20 mouse cellular contexts compared by ENCODE assay signal in the genomic region with DNA sequence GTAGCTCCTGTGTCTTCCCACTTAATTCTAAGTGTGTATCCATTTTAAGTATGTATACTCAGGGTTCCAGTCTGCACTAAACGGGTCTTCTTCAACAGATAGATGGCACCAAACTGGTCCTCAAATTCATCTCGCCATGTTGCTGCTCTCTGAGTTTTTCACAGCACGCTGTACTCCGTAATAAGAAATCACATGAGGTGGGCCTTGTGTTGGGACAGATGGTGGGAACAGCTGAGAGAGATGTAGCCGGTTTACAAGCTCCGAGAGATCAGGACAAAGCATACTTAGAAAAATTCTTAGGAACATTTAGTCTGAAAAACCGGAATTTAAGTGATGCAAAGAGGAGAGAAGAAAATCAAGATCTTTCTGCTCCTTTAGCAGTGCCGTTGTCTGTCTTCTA.
DNase-seq lines count a peak whose midpoint lies in the region; ATAC-seq and TF ChIP-seq lines count a peak whose summit lies in the region.
"Had no signal": no experiment of that assay in that cellular context is flagged by ENCODE, and none has a peak within 500 bp of the region (broad histone marks: within the 10 kb centered on the region; RNA-seq: fewer than 3 reads in every experiment).

No protein-coding gene starts in this region.

- TF ChIP-seq CTCF in hindbrain, postnatal 0 days (IDR thresholded peaks at IDR 0.05; ENCODE audit: low read depth), result no peak

- H3K9ac ChIP-seq in hindbrain, postnatal 0 days (replicated peaks; ENCODE audit: low read length), result no peak overlapping the region
- no peak overlapping the region for H3K9ac ChIP-seq in hindbrain, embryonic 11.5 days (ENCODE audit: low read depth, low read length)
- no peak overlapping the region for H3K9ac ChIP-seq in hindbrain, embryonic 13.5 days
- H3K9ac ChIP-seq: heart, embryonic 13.5 days; liver, embryonic 12.5 days; lung, embryonic 15.5 days had no signal

- WGBS in hindbrain, postnatal 0 days, result 78% methylated on average over 8 of the region's 8 CpGs
- 89% methylated on average over 8 of the region's 8 CpGs for WGBS in hindbrain, embryonic 11.5 days
- WGBS in hindbrain, embryonic 13.5 days, result 91% methylated on average over 8 of the region's 8 CpGs

- H3K36me3 ChIP-seq in hindbrain, postnatal 0 days (ENCODE audit: insufficient read depth, low read length), result no peaks in the 10 kb centered on the region
- H3K36me3 ChIP-seq in hindbrain, embryonic 11.5 days (ENCODE audit: control insufficient read depth, insufficient read depth, low read length), result no peaks in the 10 kb centered on the region
- peaks cover 6% of the 10 kb centered on the region for H3K36me3 ChIP-seq in hindbrain, embryonic 13.5 days
- H3K36me3 ChIP-seq: embryonic facial prominence, embryonic 10.5 days; heart, embryonic 13.5 days; liver, embryonic 12.5 days; lung, embryonic 15.5 days had no signal

- no peaks in the 10 kb centered on the region for H3K4me1 ChIP-seq in hindbrain, postnatal 0 days (ENCODE audit: insufficient read depth, low read length)
- H3K4me1 ChIP-seq in hindbrain, embryonic 11.5 days (replicated peaks; ENCODE audit: control insufficient read depth, insufficient read depth, low read length), result no peaks in the 10 kb centered on the region
- H3K4me1 ChIP-seq in hindbrain, embryonic 13.5 days (replicated peaks), result no peaks in the 10 kb centered on the region
- H3K4me1 ChIP-seq: embryonic facial prominence, embryonic 10.5 days; heart, embryonic 13.5 days; liver, embryonic 12.5 days; lung, embryonic 15.5 days had no signal

- H3K27me3 ChIP-seq in hindbrain, postnatal 0 days (ENCODE audit: insufficient read depth, low read length), result no peaks in the 10 kb centered on the region
- no peaks in the 10 kb centered on the region for H3K27me3 ChIP-seq in hindbrain, embryonic 11.5 days (ENCODE audit: control insufficient read depth, insufficient read depth, low read length)
- H3K27me3 ChIP-seq in hindbrain, embryonic 13.5 days, result no peaks in the 10 kb centered on the region
- H3K27me3 ChIP-seq: heart, embryonic 13.5 days; liver, embryonic 12.5 days; lung, embryonic 15.5 days had no signal

- DNase-seq in hindbrain, postnatal 0 days (ENCODE audit: low spot score), result peak; percentile 20
- no peak for DNase-seq in hindbrain, embryonic 11.5 days (ENCODE audit: low spot score)
- DNase-seq in right cerebral cortex, postnatal 10 days (ENCODE audit: low spot score in 2 of 2), result peak; percentile 66 to 84
- no peak for DNase-seq in right cerebral cortex, postnatal 4 days
- DNase-seq in layer of hippocampus, adult 9-11 months, result peak; percentile 86
- no peak for DNase-seq in thymus, postnatal 36 days
- DNase-seq: adrenal gland, postnatal 36 days; cerebellum, postnatal 36 days; heart, postnatal 36 days; kidney, adult 2 months; kidney, postnatal 25 days; thymus, adult 18-20 months had no signal

- no peaks in the 10 kb centered on the region for H3K9me3 ChIP-seq in hindbrain, postnatal 0 days (ENCODE audit: low read length)
- no peaks in the 10 kb centered on the region for H3K9me3 ChIP-seq in hindbrain, embryonic 11.5 days (ENCODE audit: control insufficient read depth, low read length)
- H3K9me3 ChIP-seq in hindbrain, embryonic 13.5 days, result no peaks in the 10 kb centered on the region
- H3K9me3 ChIP-seq: embryonic facial prominence, embryonic 10.5 days; heart, embryonic 13.5 days; liver, embryonic 12.5 days; lung, embryonic 15.5 days had no signal

- no peak overlapping the region for H3K4me3 ChIP-seq in hindbrain, postnatal 0 days (ENCODE audit: low read length)
- no peak overlapping the region for H3K4me3 ChIP-seq in hindbrain, embryonic 11.5 days (ENCODE audit: low read depth, low read length)
- no peak overlapping the region for H3K4me3 ChIP-seq in hindbrain, embryonic 13.5 days
- H3K4me3 ChIP-seq: embryonic facial prominence, embryonic 10.5 days; erythroblast, embryonic 14.5 days; heart, embryonic 13.5 days; liver, embryonic 12.5 days; lung, embryonic 15.5 days had no signal

- ATAC-seq in hindbrain, postnatal 0 days, result no peak
- ATAC-seq in hindbrain, embryonic 11.5 days (ENCODE audit: low FRiP score), result no peak
- no peak for ATAC-seq in hindbrain, embryonic 13.5 days (ENCODE audit: low FRiP score)
- ATAC-seq: liver, embryonic 12.5 days had no signal

- no peak overlapping the region for H3K27ac ChIP-seq in hindbrain, postnatal 0 days
- H3K27ac ChIP-seq in hindbrain, embryonic 11.5 days (ENCODE audit: low read depth, low read length), result no peak overlapping the region
- no peak overlapping the region for H3K27ac ChIP-seq in hindbrain, embryonic 13.5 days
- H3K27ac ChIP-seq: embryonic facial prominence, embryonic 10.5 days; heart, embryonic 13.5 days; liver, embryonic 12.5 days; lung, embryonic 15.5 days; macrophage had no signal

- H3K4me2 ChIP-seq in hindbrain, postnatal 0 days (ENCODE audit: low read depth, low read length), result no peak overlapping the region
- H3K4me2 ChIP-seq in hindbrain, embryonic 11.5 days (replicated peaks; ENCODE audit: low read depth, low read length), result no peak overlapping the region
- no peak overlapping the region for H3K4me2 ChIP-seq in hindbrain, embryonic 13.5 days
- H3K4me2 ChIP-seq: heart, embryonic 13.5 days; liver, embryonic 12.5 days; lung, embryonic 15.5 days; midbrain, embryonic 11.5 days had no signal

Comparison
In these comparisons a context has a peak if more than half of its experiments do, and no peak if none do; other contexts are left out.
1. DNase-seq: peak in hindbrain, postnatal 0 days (single experiment), right cerebral cortex, postnatal 10 days (2 of 2) and layer of hippocampus, adult 9-11 months (single experiment); none in hindbrain, embryonic 11.5 days (single experiment), right cerebral cortex, postnatal 4 days (single experiment) and thymus, postnatal 36 days (0 of 2).